Mouse (Mus musculus) liver (tissue): ENCODE results near the gene Cradd.

Experiments used
- DNase-seq: peaks from one replicate; pipeline ENCODE4 v3.0.0-alpha.2; 2020; ENCODE audit warnings: mixed read lengths

Gene Cradd

GRCm38 (mm10) chr10:95323393-95324277 is at the start of gene Cradd:
Gene Cradd (minus strand): TSS chr10:95324133.
- peak; percentile 79 for DNase-seq

- DNase-seq, result no peak
Observed at GRCm38 (mm10) chr10:95373340-95373739, 49.4 kb upstream of the Cradd start.

- no peak for DNase-seq
Observed at GRCm38 (mm10) chr10:95371942-95372341, 48.0 kb upstream of the Cradd start.

GRCm38 (mm10) chr10:95369190-95369589 is 45.3 kb upstream of the Cradd start:
- DNase-seq, result no peak

GRCm38 (mm10) chr10:95368151-95368550 is 44.2 kb upstream of the Cradd start:
- DNase-seq, result no peak

- DNase-seq, result no peak
Observed at GRCm38 (mm10) chr10:95367661-95368089, 43.7 kb upstream of the Cradd start.

- DNase-seq, result no peak
Observed at GRCm38 (mm10) chr10:95367241-95367640, 43.3 kb upstream of the Cradd start.

GRCm38 (mm10) chr10:95362326-95362725 is 38.4 kb upstream of the Cradd start:
- no peak for DNase-seq

- DNase-seq, result no peak
Observed at GRCm38 (mm10) chr10:95361260-95361841, 37.4 kb upstream of the Cradd start.

- DNase-seq, result no peak
Observed at GRCm38 (mm10) chr10:95360048-95360447, 36.1 kb upstream of the Cradd start.

GRCm38 (mm10) chr10:95357721-95358120 is 33.8 kb upstream of the Cradd start:
- DNase-seq, result no peak

GRCm38 (mm10) chr10:95356711-95357110 is 32.8 kb upstream of the Cradd start:
- DNase-seq, result no peak

GRCm38 (mm10) chr10:95355678-95356268 is 31.8 kb upstream of the Cradd start:
- DNase-seq, result no peak

- no peak for DNase-seq
Observed at GRCm38 (mm10) chr10:95354673-95355072, 30.7 kb upstream of the Cradd start.

- no peak for DNase-seq
Observed at GRCm38 (mm10) chr10:95354047-95354446, 30.1 kb upstream of the Cradd start.

GRCm38 (mm10) chr10:95348457-95348856 is 24.5 kb upstream of the Cradd start:
- DNase-seq, result no peak

- DNase-seq, result no peak
Observed at GRCm38 (mm10) chr10:95347776-95348175, 23.8 kb upstream of the Cradd start.

- DNase-seq, result no peak
Observed at GRCm38 (mm10) chr10:95342833-95343590, 19.1 kb upstream of the Cradd start.

GRCm38 (mm10) chr10:95340676-95341075 is 16.7 kb upstream of the Cradd start:
- DNase-seq, result no peak

GRCm38 (mm10) chr10:95337589-95337988 is 13.7 kb upstream of the Cradd start:
- no peak for DNase-seq

GRCm38 (mm10) chr10:95336781-95337544 is 13.0 kb upstream of the Cradd start:
- no peak for DNase-seq

GRCm38 (mm10) chr10:95334826-95335225 is 10.9 kb upstream of the Cradd start:
- DNase-seq, result no peak
